9 mouse cellular contexts compared by ENCODE assay signal in genomic region chr14:21523851-21524441, GRCm38 (mm10). TPM values are rescaled to one million over a fixed set of nuclear protein-coding genes. Genes with fewer than 3 reads are reported as not detected.
DNase-seq lines count a peak whose midpoint lies in the region; ATAC-seq lines count a peak whose summit lies in the region.
"Had no signal": no experiment of that assay in that cellular context is flagged by ENCODE, and none has a peak within 500 bp of the region (broad histone marks: within the 10 kb centered on the region; RNA-seq: fewer than 3 reads in every experiment).

No protein-coding gene starts in this region.

- no peak overlapping the region for H3K9ac ChIP-seq in heart, embryonic 11.5 days (ENCODE audit: low read depth, low read length)
- H3K9ac ChIP-seq in forebrain, embryonic 14.5 days (ENCODE audit: low read length) = no peak overlapping the region

- H3K4me2 ChIP-seq in heart, embryonic 11.5 days = no peak overlapping the region
- peak overlapping the region; percentile 15; the same call in 1 of the 2 replicates for H3K4me2 ChIP-seq in forebrain, embryonic 14.5 days (ENCODE audit: low read length)

- H3K4me3 ChIP-seq in heart, embryonic 11.5 days (ENCODE audit: low read depth, low read length) = no peak overlapping the region
- no peak overlapping the region for H3K4me3 ChIP-seq in forebrain, embryonic 14.5 days (ENCODE audit: low read depth, low read length)

- H3K27me3 ChIP-seq in heart, embryonic 11.5 days (ENCODE audit: control insufficient read depth, insufficient read depth, low read length) = no peaks in the 10 kb centered on the region
- no peaks in the 10 kb centered on the region for H3K27me3 ChIP-seq in forebrain, embryonic 14.5 days (replicated peaks; ENCODE audit: control insufficient read depth, insufficient read depth, low read length)
- H3K27me3 ChIP-seq: Patski had no signal

- no peak for ATAC-seq in heart, embryonic 11.5 days (replicated peaks; ENCODE audit: insufficient number of reproducible peaks, low FRiP score, low TSS enrichment)
- peak; percentile 72; the same call in 1 of the 2 replicates for ATAC-seq in forebrain, embryonic 14.5 days
- no peak for ATAC-seq in megakaryocyte-erythroid progenitor cell, adult 5-6 weeks (replicated peaks; ENCODE audit: low FRiP score, low TSS enrichment, poor library complexity, severe bottlenecking)
- ATAC-seq: Patski had no signal

- peak overlapping the region; percentile 46 for H3K27ac ChIP-seq in heart, embryonic 11.5 days (ENCODE audit: low read depth, low read length)
- H3K27ac ChIP-seq in forebrain, embryonic 14.5 days (ENCODE audit: low read depth, low read length) = peak overlapping the region; percentile 53

- no peaks in the 10 kb centered on the region for H3K36me3 ChIP-seq in heart, embryonic 11.5 days (ENCODE audit: control insufficient read depth, insufficient read depth, low read length)
- H3K36me3 ChIP-seq in forebrain, embryonic 14.5 days (ENCODE audit: control insufficient read depth, insufficient read depth, low read length) = 0 out of 2 replicates have a peak, but pooled peaks cover 4% of the 10 kb centered on the region

- H3K4me1 ChIP-seq in heart, embryonic 11.5 days (ENCODE audit: control insufficient read depth, insufficient read depth, low read length) = peaks cover 37% of the 10 kb centered on the region
- peaks cover 31% of the 10 kb centered on the region for H3K4me1 ChIP-seq in forebrain, embryonic 14.5 days (ENCODE audit: control insufficient read depth, insufficient read depth, low read length)

- no peaks in the 10 kb centered on the region for H3K9me3 ChIP-seq in heart, embryonic 11.5 days (replicated peaks; ENCODE audit: control insufficient read depth, low read length)
- H3K9me3 ChIP-seq in forebrain, embryonic 14.5 days (replicated peaks; ENCODE audit: control insufficient read depth, low read length) = no peaks in the 10 kb centered on the region

- WGBS in heart, embryonic 11.5 days (ENCODE audit: insufficient replicate concordance) = 39% methylated on average over 3 of the region's 3 CpGs
- WGBS in forebrain, embryonic 14.5 days = 27% methylated on average over 3 of the region's 3 CpGs

- DNase-seq in heart, adult 11 months = no peak
- DNase-seq in adipocyte (ENCODE audit: low spot score) = peak; percentile 11
- DNase-seq in forebrain, embryonic 14.5 days (ENCODE audit: low spot score) = peak; percentile 51
- DNase-seq in kidney, postnatal 14 days = peak; percentile 33
- peak; percentile 65 for DNase-seq in mesoderm, embryonic 11.5 days (ENCODE audit: low read depth, low spot score)
- no peak for DNase-seq in thymus, postnatal 4 days

RNA-seq across cellular contexts. Expression of gene Kat6b, which starts 42.7 kb away (rescaled TPM):
- 11.9 and 14.9 TPM in 2 replicates for polyA plus RNA-seq in heart, embryonic 11.5 days (2014; fragmentation: Nextera tagmentation; extraction: Ambion mirVana)
- polyA plus RNA-seq in forebrain, embryonic 14.5 days (2014; fragmentation: Nextera tagmentation; extraction: Ambion mirVana) = 28.8 and 34.6 TPM in 2 replicates
- total RNA-seq in megakaryocyte-erythroid progenitor cell, adult 5-6 weeks (2014; fragmentation: Nextera tagmentation) = 16.9 and 17.5 TPM in 2 replicates
- 5.1 and 9.1 TPM in 2 replicates for total RNA-seq in megakaryocyte-erythroid progenitor cell, adult 5-6 weeks (2017)

Comparison
In these comparisons a context has a peak if more than half of its experiments do, and no peak if none do; other contexts are left out.
1. DNase-seq: peak in adipocyte (single experiment), forebrain, embryonic 14.5 days (single experiment), kidney, postnatal 14 days (single experiment) and mesoderm, embryonic 11.5 days (single experiment); none in heart, adult 11 months (single experiment) and thymus, postnatal 4 days (single experiment).